Mouse (Mus musculus) embryonic fibroblast, embryonic 13.5 days (primary cell): ENCODE measurements around the gene Nrip2.

Experiments
- CTCF ChIP-seq: IDR thresholded peaks from 2 replicates; pipeline ENCODE4 v1.5.1; 2011; ENCODE audit warnings: mild to moderate bottlenecking, control low read depth, low read length, moderate library complexity, borderline replicate concordance; ENCODE audit not compliant: insufficient read depth
- POLR2A ChIP-seq: IDR thresholded peaks from 2 replicates; pipeline ENCODE4 v1.6.1; 2011; ENCODE audit warnings: low read depth, mild to moderate bottlenecking, control low read depth, low read length, moderate library complexity

DNA sequence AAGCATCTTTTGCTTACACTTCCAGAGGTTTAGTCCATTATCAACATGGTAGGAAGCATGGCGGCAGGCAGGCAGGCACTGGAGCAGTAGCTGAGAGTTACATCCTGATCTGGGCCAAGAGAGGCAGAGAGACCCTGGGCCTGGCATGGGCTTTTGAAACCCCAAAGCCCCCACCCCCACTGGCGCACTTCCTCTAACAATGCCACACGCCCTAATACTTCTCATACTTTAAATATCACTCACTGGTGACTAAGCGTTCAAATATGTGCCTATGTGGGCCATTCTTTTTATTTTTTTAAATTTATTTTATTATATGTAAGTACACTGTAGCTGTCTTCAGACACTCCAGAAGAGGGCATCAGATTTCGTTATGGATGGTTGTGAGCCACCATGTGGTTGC lies 32.6 kb upstream of the Nrip2 start:
- TF ChIP-seq POLR2A (no peak), CTCF (no peak)
